Mouse (Mus musculus) lung, postnatal 0 days (tissue): Measurements from ENCODE around the gene Phyhd1.

ENCODE experiments used
- CTCF ChIP-seq: IDR thresholded peaks from 2 replicates; pipeline ENCODE4 v1.5.1; 2016; ENCODE audit warnings: antibody characterized with exemption, mild to moderate bottlenecking
- EP300 ChIP-seq: IDR thresholded peaks from 2 replicates; pipeline ENCODE4 v1.6.1; 2016; ENCODE audit warnings: antibody characterized with exemption, mild to moderate bottlenecking, control low read depth

DNA sequence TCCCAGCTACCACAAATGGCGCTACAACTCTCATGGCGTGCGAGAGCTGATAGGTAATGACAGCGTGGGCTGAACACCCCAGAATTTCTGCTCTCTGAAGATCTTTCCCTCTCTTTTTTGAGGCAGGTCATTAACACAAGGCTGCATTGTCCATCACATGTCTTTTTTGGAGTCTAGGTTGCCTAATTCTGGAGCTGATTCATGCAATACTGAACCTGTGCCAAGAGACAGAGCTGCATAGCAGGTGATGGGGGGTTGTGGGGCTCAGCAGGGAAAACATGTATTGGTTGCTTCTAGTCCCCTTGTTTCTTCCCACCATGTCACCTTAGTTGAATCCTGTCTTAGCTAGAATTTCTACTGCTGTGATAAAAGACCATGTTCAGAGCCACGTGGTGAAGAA lies 59.3 kb downstream of the Phyhd1 start:
- TF ChIP-seq CTCF = no peak
- no peak for TF ChIP-seq EP300
